Mouse (Mus musculus): ENCODE measurements around the gene Ptprk. TPM values are rescaled to one million over a fixed set of nuclear protein-coding genes. Genes with fewer than 3 reads are reported as not detected.

Ptprk gene
- total and polyA plus RNA-seq, 2 experiments from 2014 or later = 25.6 to 70.3 TPM

- Histone ChIP-seq H3K9ac (replicated peaks; ENCODE audit: low read depth, low read length) (no peak overlapping the region), H3K36me3 (replicated peaks; ENCODE audit: control insufficient read depth, insufficient read depth, low read length) (no peaks in the 10 kb centered on the region), H3K9me3 (replicated peaks; ENCODE audit: control insufficient read depth, low read length) (no peaks in the 10 kb centered on the region), H3K27ac (ENCODE audit: low read depth) (no peak overlapping the region), H3K4me3 (ENCODE audit: low read depth, low read length) (no peak overlapping the region), H3K4me1 (ENCODE audit: control insufficient read depth, insufficient read depth) (no peaks in the 10 kb centered on the region), H3K27me3 (ENCODE audit: control insufficient read depth, insufficient read depth, low read length) (no peaks in the 10 kb centered on the region), H3K4me2 (ENCODE audit: low read depth, low read length) (no peak overlapping the region)
- 90% methylated on average over 5 of the region's 5 CpGs for WGBS
- no peak for ATAC-seq (ENCODE audit: insufficient read depth, low read depth)
- no peak for TF ChIP-seq EP300 (IDR thresholded peaks at IDR 0.05; ENCODE audit: low read depth)
- TF ChIP-seq CTCF (IDR thresholded peaks at IDR 0.05; ENCODE audit: low read depth) = no peak
- no peak for DNase-seq (ENCODE audit: low spot score)
These were observed 316.5 kb downstream of the Ptprk start for GRCm38 (mm10) chr10:28391168-28391567.

GRCm38 (mm10) chr10:28395610-28396519 is 321.2 kb downstream of the Ptprk start:
- Histone ChIP-seq H3K4me2 (ENCODE audit: low read depth, low read length) (no peak overlapping the region), H3K9me3 (replicated peaks; ENCODE audit: control insufficient read depth, low read length) (no peaks in the 10 kb centered on the region), H3K36me3 (replicated peaks; ENCODE audit: control insufficient read depth, insufficient read depth, low read length) (no peaks in the 10 kb centered on the region), H3K9ac (replicated peaks; ENCODE audit: low read depth, low read length) (no peak overlapping the region), H3K4me1 (ENCODE audit: control insufficient read depth, insufficient read depth) (no peaks in the 10 kb centered on the region), H3K4me3 (ENCODE audit: low read depth, low read length) (no peak overlapping the region), H3K27ac (ENCODE audit: low read depth) (no peak overlapping the region), H3K27me3 (ENCODE audit: control insufficient read depth, insufficient read depth, low read length) (no peaks in the 10 kb centered on the region)
- ATAC-seq (ENCODE audit: insufficient read depth, low read depth) = no peak
- 72% methylated on average over 2 of the region's 2 CpGs for WGBS
- DNase-seq (ENCODE audit: low spot score) = no peak
- TF ChIP-seq CTCF (IDR thresholded peaks at IDR 0.05; ENCODE audit: low read depth) (no peak), EP300 (IDR thresholded peaks at IDR 0.05; ENCODE audit: low read depth) (no peak)

- H3K9ac ChIP-seq (replicated peaks; ENCODE audit: low read depth, low read length) = no peak overlapping the region
- no peaks in the 10 kb centered on the region for H3K36me3 ChIP-seq (replicated peaks; ENCODE audit: control insufficient read depth, insufficient read depth, low read length)
- no peak overlapping the region for H3K4me2 ChIP-seq (ENCODE audit: low read depth, low read length)
- no peaks in the 10 kb centered on the region for H3K4me1 ChIP-seq (ENCODE audit: control insufficient read depth, insufficient read depth)
- TF ChIP-seq EP300 (IDR thresholded peaks at IDR 0.05; ENCODE audit: low read depth) (no peak), CTCF (IDR thresholded peaks at IDR 0.05; ENCODE audit: low read depth) (no peak)
- ATAC-seq (ENCODE audit: insufficient read depth, low read depth) = no peak
- no peaks in the 10 kb centered on the region for H3K27me3 ChIP-seq (ENCODE audit: control insufficient read depth, insufficient read depth, low read length)
- no peaks in the 10 kb centered on the region for H3K9me3 ChIP-seq (replicated peaks; ENCODE audit: control insufficient read depth, low read length)
- H3K27ac ChIP-seq (ENCODE audit: low read depth) = no peak overlapping the region
- no peak overlapping the region for H3K4me3 ChIP-seq (ENCODE audit: low read depth, low read length)
- no peak for DNase-seq (ENCODE audit: low spot score)
- WGBS = 22% methylated on average over 1 of the region's 1 CpGs
These were observed 321.9 kb downstream of the Ptprk start for GRCm38 (mm10) chr10:28396520-28396915.

- H3K4me1 ChIP-seq (ENCODE audit: control insufficient read depth, insufficient read depth) = no peaks in the 10 kb centered on the region
- no peak overlapping the region for H3K4me3 ChIP-seq (ENCODE audit: low read depth, low read length)
- TF ChIP-seq CTCF (IDR thresholded peaks at IDR 0.05; ENCODE audit: low read depth) (no peak), EP300 (IDR thresholded peaks at IDR 0.05; ENCODE audit: low read depth) (no peak)
- H3K27me3 ChIP-seq (ENCODE audit: control insufficient read depth, insufficient read depth, low read length) = no peaks in the 10 kb centered on the region
- DNase-seq (ENCODE audit: low spot score) (no peak), ATAC-seq (ENCODE audit: insufficient read depth, low read depth) (no peak)
- no peak overlapping the region for H3K27ac ChIP-seq (ENCODE audit: low read depth)
- H3K36me3 ChIP-seq (replicated peaks; ENCODE audit: control insufficient read depth, insufficient read depth, low read length) = no peaks in the 10 kb centered on the region
- H3K9ac ChIP-seq (replicated peaks; ENCODE audit: low read depth, low read length) = no peak overlapping the region
- H3K4me2 ChIP-seq (ENCODE audit: low read depth, low read length) = no peak overlapping the region
- no peaks in the 10 kb centered on the region for H3K9me3 ChIP-seq (replicated peaks; ENCODE audit: control insufficient read depth, low read length)
These were observed 327.2 kb downstream of the Ptprk start for GRCm38 (mm10) chr10:28401796-28402195.

GRCm38 (mm10) chr10:28408980-28409379 is 334.4 kb downstream of the Ptprk start:
- TF ChIP-seq CTCF (IDR thresholded peaks at IDR 0.05; ENCODE audit: low read depth) (no peak), EP300 (IDR thresholded peaks at IDR 0.05; ENCODE audit: low read depth) (no peak)

More at GRCm38 (mm10) chr10:28408980-28409379, 334.4 kb downstream of the Ptprk start:
- H3K27me3 ChIP-seq (ENCODE audit: control insufficient read depth, insufficient read depth, low read length) = no peaks in the 10 kb centered on the region
- H3K27ac ChIP-seq (ENCODE audit: low read depth) = no peak overlapping the region
- ATAC-seq (ENCODE audit: insufficient read depth, low read depth) = no peak
- H3K4me2 ChIP-seq (ENCODE audit: low read depth, low read length) = no peak overlapping the region
- no peaks in the 10 kb centered on the region for H3K9me3 ChIP-seq (replicated peaks; ENCODE audit: control insufficient read depth, low read length)
- no peak overlapping the region for H3K4me3 ChIP-seq (ENCODE audit: low read depth, low read length)
- no peak for DNase-seq (ENCODE audit: low spot score)
- H3K4me1 ChIP-seq (ENCODE audit: control insufficient read depth, insufficient read depth) = no peaks in the 10 kb centered on the region
- H3K9ac ChIP-seq (replicated peaks; ENCODE audit: low read depth, low read length) = no peak overlapping the region
- WGBS = 80% methylated on average over 2 of the region's 2 CpGs
- H3K36me3 ChIP-seq (replicated peaks; ENCODE audit: control insufficient read depth, insufficient read depth, low read length) = no peaks in the 10 kb centered on the region
